Mouse (Mus musculus): ENCODE measurements around the gene Mlx. TPM values are rescaled to one million over a fixed set of nuclear protein-coding genes. Genes with fewer than 3 reads are reported as not detected.

The Mlx gene
- 10 to 100 TPM; 42.1 to 53.7 TPM for total RNA-seq (2021)

DNA sequence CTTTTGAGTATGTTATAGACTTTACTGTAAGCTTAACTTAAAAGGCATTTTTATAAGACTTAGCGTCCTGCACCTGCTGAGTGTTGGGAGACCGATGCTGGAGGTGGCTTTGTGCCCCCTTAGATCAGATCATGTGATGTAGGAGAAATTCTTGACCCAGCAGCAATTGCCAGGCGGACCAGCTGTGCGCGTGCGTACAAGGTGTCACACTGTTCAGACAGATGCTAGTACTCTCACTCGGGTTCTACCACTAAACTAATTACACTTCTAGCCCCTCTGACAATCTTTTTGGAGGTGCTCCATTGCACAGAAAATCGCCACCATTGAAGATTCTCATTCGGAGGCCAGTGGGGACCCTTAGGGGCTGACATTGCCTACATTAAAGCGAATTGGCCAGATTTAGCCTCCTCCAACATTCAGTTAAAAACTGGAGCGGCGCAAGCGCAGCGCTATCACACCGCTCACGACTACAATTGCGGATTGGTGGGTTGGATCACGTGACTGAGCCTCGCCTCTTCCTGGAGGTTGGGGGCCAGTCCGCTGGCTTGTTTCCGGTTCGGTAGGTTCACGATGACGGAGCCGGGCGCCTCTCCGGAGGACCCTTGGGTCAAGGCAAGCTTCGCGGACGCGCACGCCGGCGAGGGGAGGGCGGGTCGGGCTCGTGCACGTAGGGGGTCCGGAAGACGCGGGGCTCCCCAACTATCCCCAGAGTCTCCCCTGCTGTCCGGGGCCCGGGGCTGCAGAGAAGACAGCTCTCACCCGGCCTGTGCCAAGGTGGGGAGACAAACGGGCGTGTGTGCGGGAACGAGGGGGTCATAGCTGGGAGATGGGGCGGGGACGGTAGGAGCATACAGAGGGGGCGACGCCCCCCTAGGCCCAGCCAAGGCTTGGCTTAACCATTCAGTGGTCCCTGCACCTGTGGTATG is at the start of gene Mlx:
TSS of gene Mlx (plus strand) at position 522 of the 926 bp plus-strand sequence.
- peak; percentile 87 to 91 for DNase-seq

- no peak for DNase-seq
Measured at GRCm38 (mm10) chr11:101037795-101038194, 49.3 kb upstream of the Mlx start.

DNA sequence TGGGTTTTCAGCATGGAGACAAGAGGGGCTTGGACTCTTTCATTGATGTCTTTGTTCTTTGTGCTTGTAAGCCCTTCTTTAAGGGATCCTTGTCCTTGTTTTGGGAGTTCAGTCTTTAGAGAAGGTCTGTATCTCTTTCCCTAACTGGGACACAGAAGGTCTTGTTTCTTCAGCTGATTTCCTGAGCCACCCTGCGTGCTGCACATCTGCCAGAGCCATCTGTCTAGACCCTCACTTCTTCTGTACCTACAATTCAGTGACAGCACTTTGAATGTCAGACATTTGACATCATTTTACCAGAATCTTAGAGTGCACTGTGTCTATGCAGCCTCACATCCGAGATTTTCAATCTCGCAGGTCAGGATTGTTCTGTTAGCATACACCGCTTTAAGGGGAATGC is 41.3 kb upstream of the Mlx start:
- no peak for DNase-seq

- DNase-seq = no peak
Measured at GRCm38 (mm10) chr11:101046440-101046839, 40.6 kb upstream of the Mlx start.

DNA sequence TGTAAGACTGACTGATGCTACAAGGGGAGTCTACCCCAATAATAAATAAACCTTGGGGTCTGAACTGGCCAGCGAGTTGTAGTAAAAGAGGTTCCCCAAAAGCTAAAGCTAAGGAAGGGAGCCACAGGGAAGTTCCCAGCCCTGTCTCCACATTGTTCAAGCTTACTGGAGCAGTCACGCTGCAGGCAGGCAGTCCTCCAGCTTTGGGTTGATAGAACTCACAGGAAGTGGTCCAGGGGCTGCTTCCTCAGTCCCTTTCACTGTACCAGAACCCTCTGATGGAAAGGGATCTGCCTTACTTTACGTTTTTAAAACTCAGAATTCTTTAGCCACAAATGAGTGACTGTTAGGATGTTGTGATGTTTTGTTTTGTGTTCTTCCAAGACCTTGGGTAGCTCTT is 39.6 kb upstream of the Mlx start:
- DNase-seq = no peak

DNA sequence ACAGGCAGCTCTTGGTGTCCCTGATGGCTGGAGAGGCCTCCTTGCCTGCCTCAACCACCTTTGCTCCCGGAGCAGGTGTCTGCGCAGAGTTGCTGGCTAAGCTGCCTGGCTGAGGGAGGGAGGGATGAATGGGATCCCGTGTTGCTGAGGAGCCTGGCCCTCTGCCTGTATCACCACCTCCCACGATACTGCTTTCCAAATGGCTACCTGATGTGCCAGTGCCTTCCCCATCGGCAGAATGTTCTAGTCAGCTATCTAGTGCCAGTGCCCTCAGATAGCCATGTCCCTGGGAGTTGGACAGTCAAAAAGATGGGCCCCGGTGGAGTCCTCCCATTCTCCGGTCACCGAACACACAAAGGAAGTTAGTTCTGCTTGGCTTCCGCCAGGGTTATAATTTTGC is 36.7 kb upstream of the Mlx start:
- DNase-seq = peak in 1 of 2 experiments; percentile 69

GRCm38 (mm10) chr11:101051051-101051493 is 36.0 kb upstream of the Mlx start:
- DNase-seq = peak in 1 of 2 experiments; percentile 62

GRCm38 (mm10) chr11:101051617-101052016 is 35.5 kb upstream of the Mlx start:
- DNase-seq = no peak

DNA sequence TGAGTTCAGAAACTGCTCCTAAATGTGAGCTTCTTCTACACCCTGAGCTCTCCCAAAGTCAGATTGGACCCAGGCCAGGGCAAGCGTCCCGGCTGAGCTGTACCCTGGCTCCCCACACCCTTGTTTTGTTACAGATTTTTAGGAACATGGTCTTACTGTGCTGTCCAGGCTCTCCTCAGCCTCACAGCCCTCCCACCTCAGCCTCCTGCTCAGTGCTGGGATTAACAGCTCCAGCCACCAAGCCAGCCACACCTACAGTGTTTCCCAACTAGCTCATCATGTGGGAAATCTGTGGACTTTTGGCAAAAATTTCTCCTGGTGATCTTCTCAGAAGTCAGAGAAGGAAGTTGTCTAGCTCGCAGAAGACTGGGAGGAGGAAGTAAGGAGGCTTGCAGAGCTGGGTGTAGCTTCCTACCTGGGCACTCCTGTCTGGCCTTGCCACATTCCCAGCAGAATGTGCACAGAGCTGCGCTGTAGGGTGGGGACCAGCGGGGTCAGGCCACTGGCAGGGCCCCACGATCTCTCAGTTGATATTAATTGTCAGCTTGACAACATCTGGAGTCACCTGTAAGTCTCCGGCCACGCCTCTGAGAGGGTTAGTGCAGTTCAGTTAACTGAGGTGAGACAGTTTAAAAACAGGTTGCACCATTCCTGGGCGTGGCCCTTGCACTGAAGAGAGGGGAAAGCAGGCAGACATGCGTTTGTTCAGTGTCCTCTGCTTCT is 34.2 kb upstream of the Mlx start:
- no peak for DNase-seq

DNA sequence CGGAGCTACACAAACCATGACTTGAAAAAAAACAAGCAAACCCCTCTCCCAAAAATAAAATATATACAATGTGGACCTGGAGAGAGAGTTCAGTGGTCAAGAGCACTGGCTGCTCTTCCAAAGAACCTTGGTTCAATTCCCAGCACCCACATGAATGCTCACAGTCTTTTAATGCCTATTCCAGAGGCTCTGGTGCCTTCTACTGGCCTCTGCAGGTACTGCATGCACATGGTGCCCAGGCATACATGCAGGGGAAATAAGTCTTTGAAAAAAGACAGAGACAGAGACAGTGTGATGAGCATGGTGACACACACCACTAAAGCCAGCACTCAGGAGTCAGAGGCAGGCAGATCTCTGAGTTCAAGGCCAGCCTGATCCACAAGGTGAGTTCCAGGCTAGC is 33.1 kb upstream of the Mlx start:
- no peak for DNase-seq

GRCm38 (mm10) chr11:101055418-101055817 is 31.7 kb upstream of the Mlx start:
- DNase-seq = no peak

- peak in 1 of 2 experiments; percentile 33 for DNase-seq
Measured at GRCm38 (mm10) chr11:101056885-101057284, 30.2 kb upstream of the Mlx start.

DNA sequence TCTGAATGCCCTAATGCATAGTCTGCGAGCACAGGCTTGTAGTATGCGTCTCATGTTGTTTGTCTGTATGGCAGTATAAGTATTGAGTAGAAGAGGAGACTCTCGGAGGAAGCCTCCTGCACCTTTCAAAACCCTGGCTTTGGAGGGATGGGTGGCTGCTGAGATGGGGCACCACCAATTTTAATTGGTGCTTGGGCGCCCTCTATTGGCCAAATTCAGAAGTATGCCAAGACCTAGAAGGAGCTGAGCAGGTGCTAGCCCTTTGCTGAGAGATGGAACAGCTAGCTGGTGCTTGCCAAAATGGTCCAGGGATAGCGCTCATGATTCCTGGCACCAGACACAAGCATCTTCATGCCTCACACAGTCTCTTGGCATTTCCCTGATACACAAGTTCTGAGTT is 29.2 kb upstream of the Mlx start:
- DNase-seq = peak; percentile 76

DNA sequence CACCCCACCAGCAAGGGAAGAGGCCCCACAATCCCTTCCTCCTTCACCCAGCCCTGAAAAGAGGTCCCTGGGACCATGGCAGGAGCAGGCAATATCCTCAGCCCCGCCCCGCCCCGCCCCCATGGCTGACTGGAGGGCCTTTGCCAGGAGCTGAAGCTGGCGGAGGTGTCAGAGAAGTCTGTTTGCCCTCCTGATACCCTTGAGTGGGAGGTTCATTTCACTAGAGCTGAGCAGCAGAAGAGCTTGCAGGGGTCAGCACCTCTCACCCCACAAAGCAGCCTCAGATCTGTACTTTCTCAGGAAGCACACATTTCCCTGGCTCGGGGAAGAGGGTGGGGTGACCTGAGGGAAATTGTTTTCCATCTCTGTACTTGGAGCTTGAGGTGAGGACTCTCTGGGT is 28.4 kb upstream of the Mlx start:
- DNase-seq = no peak

DNA sequence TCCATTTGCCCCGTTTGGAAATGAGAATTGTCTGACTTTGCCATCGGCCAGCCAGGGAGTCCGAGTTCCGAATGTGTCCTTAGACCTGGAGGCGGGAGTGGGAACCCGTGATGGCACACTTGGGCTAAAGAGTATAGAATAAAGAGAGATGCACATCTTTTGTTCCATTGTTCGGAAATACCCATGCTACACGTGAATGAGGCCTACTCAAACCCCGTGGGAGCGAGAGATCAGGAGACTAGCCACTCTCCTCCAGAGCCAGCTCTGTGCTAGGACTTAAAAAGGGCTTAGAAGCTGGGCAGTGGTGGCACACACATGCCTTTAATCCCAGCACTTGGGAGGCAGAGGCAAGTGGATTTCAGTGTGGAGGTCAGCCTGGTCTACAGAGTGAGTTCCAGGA is 27.6 kb upstream of the Mlx start:
- DNase-seq = no peak

- DNase-seq = peak; percentile 55 to 62
Measured at GRCm38 (mm10) chr11:101060126-101060525, 27.0 kb upstream of the Mlx start.

GRCm38 (mm10) chr11:101061049-101061448 is 26.0 kb upstream of the Mlx start:
- DNase-seq = no peak

- DNase-seq = peak; percentile 70 to 72
Measured at GRCm38 (mm10) chr11:101062165-101062884, 24.8 kb upstream of the Mlx start.

- no peak for DNase-seq
Measured at GRCm38 (mm10) chr11:101062971-101063675, 24.0 kb upstream of the Mlx start.

- peak in 1 of 2 experiments; percentile 63 for DNase-seq
Measured at GRCm38 (mm10) chr11:101063676-101064327, 23.3 kb upstream of the Mlx start.

DNA sequence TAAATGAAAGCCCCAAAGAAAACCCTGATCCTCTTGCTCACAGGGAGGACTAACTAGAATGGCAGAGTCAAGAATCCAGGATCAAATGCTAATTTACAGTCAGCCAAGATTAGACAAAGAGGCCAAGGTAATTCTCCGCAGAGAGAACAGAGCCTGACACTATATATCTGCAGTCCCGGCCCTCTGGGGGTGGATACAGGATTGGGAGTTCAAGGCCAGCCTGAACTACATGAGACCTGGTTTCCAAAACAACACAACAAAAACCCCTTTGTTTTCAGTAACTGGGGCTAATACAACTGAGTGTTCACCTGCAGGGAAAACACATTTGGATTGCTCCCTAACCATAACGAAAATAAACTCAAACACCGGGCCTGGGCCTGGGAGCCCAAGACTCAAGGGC is 22.6 kb upstream of the Mlx start:
- DNase-seq = no peak

- no peak for DNase-seq
Measured at GRCm38 (mm10) chr11:101065002-101065401, 22.1 kb upstream of the Mlx start.

Data from layer of hippocampus, postnatal 36 days (tissue).